Mouse (Mus musculus) olfactory bulb, adult 2 months (tissue): Measurements from ENCODE around the gene Chd2.

ENCODE experiments used
- CTCF ChIP-seq: fragments of 200-500 bp; IDR thresholded peaks from 2 replicates; pipeline ENCODE4 v1.5.1; 2012; ENCODE audit warnings: low read depth, mild to moderate bottlenecking, low read length, moderate library complexity; ENCODE audit not compliant: insufficient read depth
- POLR2A ChIP-seq: fragments of 200-500 bp; IDR thresholded peaks from 2 replicates; pipeline ENCODE4 v1.6.1; 2012; ENCODE audit warnings: mild to moderate bottlenecking, low read depth, low read length, moderate library complexity; ENCODE audit not compliant: insufficient read depth

DNA sequence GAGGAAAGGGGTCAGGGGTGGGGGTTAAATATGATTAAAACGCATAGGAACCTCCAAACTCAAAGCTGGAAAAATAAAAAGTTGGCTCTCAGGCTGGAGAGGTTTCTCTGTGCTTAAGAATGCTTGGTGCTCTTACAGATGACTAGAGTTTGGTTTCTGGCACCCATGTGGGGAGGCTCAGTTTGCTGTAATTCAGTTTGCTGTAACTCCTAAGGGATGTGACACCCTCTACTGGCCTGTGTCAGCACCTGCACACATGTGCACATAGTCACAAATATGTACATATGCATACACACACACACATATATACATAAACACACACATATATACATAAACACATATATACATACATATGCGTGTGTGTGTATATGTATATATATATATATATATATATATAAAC is 152.8 kb downstream of the Chd2 start:
- TF ChIP-seq POLR2A (no peak), CTCF (no peak)
